Mouse (Mus musculus) G1E (cell line): ENCODE results near the gene Prlh. TPM values are rescaled to one million over a fixed set of nuclear protein-coding genes. Genes with fewer than 3 reads are reported as not detected.

ENCODE experiments used
- ATAC-seq: 2 replicates; pipeline ENCODE4 v1.8.0; 2016; ENCODE audit warnings: mild to moderate bottlenecking; ENCODE audit not compliant: insufficient number of reproducible peaks, poor library complexity, low FRiP score, severe bottlenecking; ENCODE audit errors: extremely low read depth
- DNase-seq: peaks from one replicate; pipeline ENCODE4 v3.0.0; 2012; ENCODE audit warnings: low spot score
- H3K27me3 ChIP-seq: 2 replicates; pipeline ENCODE4 v1.6.1; 2012; ENCODE audit warnings: mild to moderate bottlenecking, low read length, inconsistent platforms; ENCODE audit not compliant: insufficient read depth
- H3K36me3 ChIP-seq: replicated peaks from 2 replicates; pipeline ENCODE3; 2012; ENCODE audit warnings: mild to moderate bottlenecking, inconsistent platforms
- H3K4me1 ChIP-seq: 2 replicates; pipeline ENCODE4 v1.6.1; 2012; ENCODE audit warnings: low read depth, low read length, inconsistent platforms, mixed read lengths; ENCODE audit not compliant: insufficient read depth
- H3K4me3 ChIP-seq: 2 replicates; pipeline ENCODE4 v1.5.1; 2012; ENCODE audit warnings: low read depth, mild to moderate bottlenecking, inconsistent platforms, low read length, moderate library complexity, mixed read lengths
- H3K9me3 ChIP-seq: replicated peaks from 2 replicates; pipeline ENCODE4 v1.6.1; 2012; ENCODE audit warnings: inconsistent platforms
- CTCF ChIP-seq: IDR thresholded peaks from 2 replicates; pipeline ENCODE4 v1.5.1; 2012; ENCODE audit warnings: low read depth, low read length, inconsistent platforms, mixed read lengths
- GATA1 ChIP-seq: IDR thresholded peaks from 2 replicates; pipeline ENCODE4 v1.6.1; 2012; ENCODE audit warnings: borderline replicate concordance, low read length, inconsistent platforms, mixed read lengths
- GATA2 ChIP-seq: IDR thresholded peaks from 2 replicates; pipeline ENCODE4 v1.6.1; 2012; ENCODE audit warnings: low read depth, low read length, inconsistent platforms, borderline replicate concordance
- POLR2AphosphoS5 ChIP-seq: IDR thresholded peaks from 2 replicates; pipeline ENCODE4 v1.6.1; 2012; ENCODE audit warnings: low read depth, low read length, inconsistent platforms; ENCODE audit not compliant: insufficient replicate concordance
- TAL1 ChIP-seq: conservative IDR thresholded peaks from 2 replicates; pipeline ENCODE4 v1.6.1; 2012; ENCODE audit warnings: low read depth, low read length, inconsistent platforms, mixed read lengths
- polyA plus RNA-seq: library from polyadenylated mRNA; stranded (reverse); fragments of >175 nt; gene quantifications from 2 replicates; pipeline ENCODE4 v1.2.3, GENCODE M21; 2012
- total RNA-seq, 2 experiments: library from RNA; stranded (forward) in 1 of 2; stranded (reverse) in 1 of 2; fragments of 200-1000 nt in 1 of 2; fragments of >200 nt in 1 of 2; fragmentation: Nextera tagmentation in 1 of 2; gene quantifications; 2 replicates each; pipeline ENCODE4 v1.2.3; 2014 to 2017

Prlh gene
- total and polyA plus RNA-seq, 3 experiments = not detected

GRCm38 (mm10) chr1:90974906-90975649 is 22.2 kb downstream of the Prlh start:
- ATAC-seq (no peak), DNase-seq (no peak)
- no peak for TF ChIP-seq GATA2
- Histone ChIP-seq H3K9me3 (peaks cover 75% of the 10 kb centered on the region), H3K36me3 (no peaks in the 10 kb centered on the region), H3K4me1 (no peaks in the 10 kb centered on the region), H3K4me3 (no peak overlapping the region), H3K27me3 (no peaks in the 10 kb centered on the region)

- no peaks in the 10 kb centered on the region for H3K4me1 ChIP-seq
- H3K27me3 ChIP-seq = no peaks in the 10 kb centered on the region
- peaks cover 69% of the 10 kb centered on the region for H3K9me3 ChIP-seq
- H3K36me3 ChIP-seq = no peaks in the 10 kb centered on the region
- TF ChIP-seq CTCF (no peak), POLR2AphosphoS5 (no peak), GATA1 (no peak), TAL1 (no peak), GATA2 (no peak)
- no peak overlapping the region for H3K4me3 ChIP-seq
- DNase-seq (no peak), ATAC-seq (no peak)
Measured at GRCm38 (mm10) chr1:90975960-90976359, 23.1 kb downstream of the Prlh start.

GRCm38 (mm10) chr1:90980638-90981330 is 27.9 kb downstream of the Prlh start:
- H3K36me3 ChIP-seq = no peaks in the 10 kb centered on the region
- no peak for TF ChIP-seq TAL1
- no peak for TF ChIP-seq GATA2
- no peak for TF ChIP-seq CTCF
- no peak for TF ChIP-seq POLR2AphosphoS5
- no peak for TF ChIP-seq GATA1
- no peaks in the 10 kb centered on the region for H3K27me3 ChIP-seq
- DNase-seq (no peak), ATAC-seq (no peak)
- peaks cover 46% of the 10 kb centered on the region for H3K9me3 ChIP-seq
- no peaks in the 10 kb centered on the region for H3K4me1 ChIP-seq
- no peak overlapping the region for H3K4me3 ChIP-seq

- no peak for TF ChIP-seq TAL1
- no peak for TF ChIP-seq CTCF
- TF ChIP-seq GATA2 = no peak
- TF ChIP-seq POLR2AphosphoS5 = no peak
- no peak for TF ChIP-seq GATA1
- Histone ChIP-seq H3K36me3 (no peaks in the 10 kb centered on the region), H3K4me3 (no peak overlapping the region), H3K27me3 (no peaks in the 10 kb centered on the region), H3K9me3 (peaks cover 40% of the 10 kb centered on the region), H3K4me1 (no peaks in the 10 kb centered on the region)
- no peak for DNase-seq
- no peak for ATAC-seq
Measured at GRCm38 (mm10) chr1:90981346-90981745, 28.4 kb downstream of the Prlh start.

GRCm38 (mm10) chr1:90995916-90996315 is 43.0 kb downstream of the Prlh start:
- H3K36me3 ChIP-seq = no peaks in the 10 kb centered on the region
- H3K9me3 ChIP-seq = peaks cover 50% of the 10 kb centered on the region
- H3K4me3 ChIP-seq = no peak overlapping the region
- ATAC-seq = no peak
- no peak for DNase-seq
- no peaks in the 10 kb centered on the region for H3K27me3 ChIP-seq
- TF ChIP-seq TAL1 (no peak), POLR2AphosphoS5 (no peak), GATA1 (no peak), GATA2 (no peak), CTCF (no peak)
- no peaks in the 10 kb centered on the region for H3K4me1 ChIP-seq

GRCm38 (mm10) chr1:90997136-90997535 is 44.2 kb downstream of the Prlh start:
- Histone ChIP-seq H3K9me3 (peaks cover 63% of the 10 kb centered on the region), H3K27me3 (no peaks in the 10 kb centered on the region), H3K36me3 (no peaks in the 10 kb centered on the region), H3K4me1 (no peaks in the 10 kb centered on the region), H3K4me3 (no peak overlapping the region)
- DNase-seq = no peak
- no peak for ATAC-seq
- TF ChIP-seq TAL1 (no peak), POLR2AphosphoS5 (no peak), GATA1 (no peak), GATA2 (no peak), CTCF (no peak)
